Mouse (Mus musculus) forebrain, postnatal 0 days (tissue): Measurements from ENCODE around the gene Ppfia2. TPM values are rescaled to one million over a fixed set of nuclear protein-coding genes. Genes with fewer than 3 reads are reported as not detected.
A peak's percentile ranks its signal among the peaks of the same experiment; 100 is the strongest.

Source experiments
- ATAC-seq: fragments of 200-750 bp; cut with Nextera tagmentation; 2 replicates; pipeline ENCODE4 v1.8.0; 2017; ENCODE audit warnings: mild to moderate bottlenecking, moderate library complexity
- DNase-seq: peaks from one replicate; pipeline ENCODE4 v3.0.0-alpha.2; 2015
- H3K27ac ChIP-seq: fragments of 300-500 bp; sonication (generic); 2 replicates; pipeline ENCODE4 v1.5.1; 2014; ENCODE audit warnings: low read depth, mild to moderate bottlenecking, antibody characterized with exemption, low read length, moderate library complexity, mixed read lengths
- H3K27me3 ChIP-seq: fragments of 300-500 bp; sonication (generic); 2 replicates; pipeline ENCODE4 v1.6.1; 2014; ENCODE audit warnings: mild to moderate bottlenecking, low read length, mixed read lengths; ENCODE audit not compliant: insufficient read depth
- H3K36me3 ChIP-seq: fragments of 300-500 bp; sonication (generic); 2 replicates; pipeline ENCODE4 v1.6.1; 2014; ENCODE audit warnings: mild to moderate bottlenecking, moderate library complexity; ENCODE audit not compliant: insufficient read depth
- H3K4me1 ChIP-seq: fragments of 300-500 bp; sonication (generic); 2 replicates; pipeline ENCODE4 v1.6.1; 2014; ENCODE audit warnings: antibody characterized with exemption; ENCODE audit not compliant: insufficient read depth
- H3K4me2 ChIP-seq: fragments of 300-500 bp; sonication (generic); 2 replicates; pipeline ENCODE4 v1.6.1; 2014; ENCODE audit warnings: low read depth, mild to moderate bottlenecking, moderate library complexity
- H3K4me3 ChIP-seq: fragments of 300-500 bp; sonication (generic); 2 replicates; pipeline ENCODE4 v1.5.1; 2014; ENCODE audit warnings: low read depth, low read length, mixed read lengths
- H3K9ac ChIP-seq: fragments of 300-500 bp; sonication (generic); 2 replicates; pipeline ENCODE4 v1.6.1; 2014; ENCODE audit warnings: mild to moderate bottlenecking
- H3K9me3 ChIP-seq: fragments of 300-500 bp; sonication (generic); 2 replicates; pipeline ENCODE4 v1.6.1; 2016; ENCODE audit warnings: low read length
- CTCF ChIP-seq: sonication (generic); IDR thresholded peaks from 2 replicates; pipeline ENCODE4 v1.5.1; 2016; ENCODE audit warnings: antibody characterized with exemption, control low read depth, low read depth
- WGBS: fragments of 180-500 bp; shearing (Covaris S2); extraction: QIAGEN DNeasy Blood & Tissue Kit; methylation state at CpG from one replicate; pipeline ENCODE4 v1.1.7; 2014; 5-methylcytosine and 5-hydroxymethylcytosine counted together
- polyA plus RNA-seq: library from polyadenylated mRNA; unstranded; fragments of >200 nt; fragmentation: Nextera tagmentation; extraction: Ambion mirVana; gene quantifications from 2 replicates; pipeline ENCODE4 v1.2.1, GENCODE M21; 2015
- total RNA-seq: library from RNA; depleted of rRNA; stranded (reverse); fragments of >200 nt; gene quantifications from 2 replicates; pipeline ENCODE4 v1.2.3, GENCODE M21; 2014

Ppfia2 gene
- total and polyA plus RNA-seq, 2 experiments from 2014 or later: 29.5 to 72.7 TPM

GRCm38 (mm10) chr10:106744966-106745365 lies 274.8 kb downstream of the Ppfia2 start:
- H3K27me3 ChIP-seq: no peaks in the 10 kb centered on the region
- no peak overlapping the region for H3K27ac ChIP-seq
- no peak for DNase-seq
- H3K9ac ChIP-seq: no peak overlapping the region
- no peak overlapping the region for H3K4me2 ChIP-seq
- TF ChIP-seq CTCF: no peak
- no peaks in the 10 kb centered on the region for H3K36me3 ChIP-seq
- no peaks in the 10 kb centered on the region for H3K9me3 ChIP-seq
- ATAC-seq: no peak
- no peak overlapping the region for H3K4me3 ChIP-seq
- no peaks in the 10 kb centered on the region for H3K4me1 ChIP-seq

- WGBS: 71% methylated on average over 6 of the region's 6 CpGs
- Histone ChIP-seq H3K9me3 (no peaks in the 10 kb centered on the region), H3K9ac (no peak overlapping the region), H3K4me1 (no peaks in the 10 kb centered on the region), H3K27me3 (no peaks in the 10 kb centered on the region), H3K4me3 (no peak overlapping the region), H3K36me3 (no peaks in the 10 kb centered on the region), H3K27ac (no peak overlapping the region), H3K4me2 (no peak overlapping the region)
- no peak for TF ChIP-seq CTCF
- DNase-seq (no peak), ATAC-seq (no peak)
Measured at GRCm38 (mm10) chr10:106761061-106761460, 290.9 kb downstream of the Ppfia2 start.

DNA sequence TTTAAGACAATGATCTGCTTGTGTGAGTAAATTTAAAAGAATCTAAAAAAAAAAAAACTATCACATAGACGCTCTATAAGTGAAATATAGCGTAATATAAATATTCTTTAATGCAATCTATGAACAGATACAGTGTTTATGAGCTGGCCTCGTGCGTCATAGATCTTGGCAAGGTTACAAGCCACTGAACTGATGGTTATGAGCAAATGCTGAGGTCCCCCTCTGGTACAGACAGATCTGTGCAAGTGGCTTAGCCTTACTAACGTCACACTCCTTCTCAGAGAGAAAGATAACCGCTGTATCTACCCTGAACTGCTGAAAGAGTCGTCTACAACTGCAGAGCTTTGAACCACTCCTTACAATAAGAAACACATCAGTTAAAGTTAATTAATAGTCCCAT lies 293.6 kb downstream of the Ppfia2 start:
- DNase-seq (no peak), ATAC-seq (no peak)
- no peak for TF ChIP-seq CTCF
- no peaks in the 10 kb centered on the region for H3K9me3 ChIP-seq
- WGBS: 75% methylated on average over 7 of the region's 7 CpGs
- H3K27ac ChIP-seq: no peak overlapping the region
- no peaks in the 10 kb centered on the region for H3K27me3 ChIP-seq
- no peak overlapping the region for H3K4me2 ChIP-seq
- no peak overlapping the region for H3K9ac ChIP-seq
- H3K4me1 ChIP-seq: no peaks in the 10 kb centered on the region
- H3K36me3 ChIP-seq: no peaks in the 10 kb centered on the region
- H3K4me3 ChIP-seq: no peak overlapping the region

DNA sequence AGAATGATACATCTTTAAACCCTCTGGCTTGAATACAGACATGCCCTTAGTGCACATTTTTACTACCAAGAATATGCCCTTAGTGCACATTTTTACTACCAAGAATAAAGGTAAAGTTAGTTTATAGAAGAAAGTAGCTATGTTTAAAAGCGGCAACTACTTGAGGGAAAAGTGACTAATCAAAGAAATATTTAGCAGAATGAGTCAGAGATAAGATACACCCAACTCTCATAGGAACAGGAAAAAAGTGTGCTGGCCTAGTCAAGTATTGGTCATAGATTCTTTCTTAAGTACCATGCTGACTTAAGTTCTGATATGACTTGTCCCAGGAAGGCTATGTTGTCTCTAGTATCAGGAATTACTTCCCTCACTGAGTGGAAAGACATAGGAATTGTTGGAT lies 305.4 kb downstream of the Ppfia2 start:
- DNase-seq (no peak), ATAC-seq (no peak)
- Histone ChIP-seq H3K36me3 (no peaks in the 10 kb centered on the region), H3K27me3 (no peaks in the 10 kb centered on the region), H3K9ac (no peak overlapping the region), H3K27ac (no peak overlapping the region), H3K4me1 (no peaks in the 10 kb centered on the region), H3K4me2 (no peak overlapping the region), H3K9me3 (no peaks in the 10 kb centered on the region), H3K4me3 (no peak overlapping the region)
- WGBS: 98% methylated on average over 1 of the region's 1 CpGs
- TF ChIP-seq CTCF: no peak

- WGBS: 37% methylated on average over 2 of the region's 2 CpGs
- Histone ChIP-seq H3K27me3 (no peaks in the 10 kb centered on the region), H3K4me1 (no peaks in the 10 kb centered on the region), H3K9ac (no peak overlapping the region), H3K27ac (no peak overlapping the region), H3K4me3 (no peak overlapping the region), H3K9me3 (no peaks in the 10 kb centered on the region), H3K36me3 (no peaks in the 10 kb centered on the region), H3K4me2 (no peak overlapping the region)
- ATAC-seq (peak; percentile 40; the same call in 1 of the 2 replicates), DNase-seq (peak; percentile 3)
- TF ChIP-seq CTCF: no peak
Measured at GRCm38 (mm10) chr10:106815447-106815846, 345.3 kb downstream of the Ppfia2 start.

GRCm38 (mm10) chr10:106818381-106818780 lies 348.2 kb downstream of the Ppfia2 start:
- Histone ChIP-seq H3K9ac (no peak overlapping the region), H3K27me3 (no peaks in the 10 kb centered on the region), H3K4me3 (no peak overlapping the region), H3K9me3 (no peaks in the 10 kb centered on the region), H3K27ac (no peak overlapping the region), H3K4me2 (no peak overlapping the region), H3K36me3 (no peaks in the 10 kb centered on the region), H3K4me1 (no peaks in the 10 kb centered on the region)
- no peak for DNase-seq
- ATAC-seq: no peak
- no peak for TF ChIP-seq CTCF
- 78% methylated on average over 4 of the region's 4 CpGs for WGBS

GRCm38 (mm10) chr10:106824215-106824614 lies 354.1 kb downstream of the Ppfia2 start:
- no peak overlapping the region for H3K4me3 ChIP-seq
- no peak overlapping the region for H3K27ac ChIP-seq
- no peak for TF ChIP-seq CTCF
- no peaks in the 10 kb centered on the region for H3K4me1 ChIP-seq
- H3K9me3 ChIP-seq: no peaks in the 10 kb centered on the region
- WGBS: 74% methylated on average over 1 of the region's 1 CpGs
- DNase-seq (no peak), ATAC-seq (no peak)
- no peaks in the 10 kb centered on the region for H3K27me3 ChIP-seq
- H3K36me3 ChIP-seq: no peaks in the 10 kb centered on the region
- no peak overlapping the region for H3K9ac ChIP-seq
- no peak overlapping the region for H3K4me2 ChIP-seq

DNA sequence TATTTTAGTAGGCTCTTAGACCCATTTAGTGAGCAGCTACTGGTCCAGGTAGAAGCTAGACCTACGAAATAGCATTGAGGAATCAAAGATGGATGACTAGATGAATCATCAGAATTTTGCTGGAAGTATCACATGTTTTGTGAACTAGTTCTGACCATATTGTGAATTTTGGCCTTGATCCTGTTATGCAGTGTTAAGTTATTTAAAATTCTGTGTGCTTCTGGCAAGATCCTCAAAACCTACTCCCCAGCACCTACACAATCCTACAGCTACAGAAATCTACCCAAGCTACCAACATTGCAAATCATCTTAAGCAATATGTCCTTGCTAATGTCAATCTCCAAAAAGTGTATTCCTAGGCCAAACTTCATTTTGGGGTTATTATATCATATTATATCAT lies 368.3 kb downstream of the Ppfia2 start:
- H3K27me3 ChIP-seq: no peaks in the 10 kb centered on the region
- H3K4me3 ChIP-seq: no peak overlapping the region
- WGBS: 83% methylated on average over 1 of the region's 1 CpGs
- 0 out of 2 replicates have a peak, but pooled peaks have one; percentile 27 for ATAC-seq
- H3K9ac ChIP-seq: no peak overlapping the region
- no peaks in the 10 kb centered on the region for H3K4me1 ChIP-seq
- TF ChIP-seq CTCF: no peak
- H3K36me3 ChIP-seq: peaks cover 7% of the 10 kb centered on the region; the same call in 1 of the 2 replicates
- no peak overlapping the region for H3K27ac ChIP-seq
- no peak for DNase-seq
- no peaks in the 10 kb centered on the region for H3K9me3 ChIP-seq
- no peak overlapping the region for H3K4me2 ChIP-seq
